Mouse (Mus musculus) kidney, postnatal 14 days (tissue): Measurements from ENCODE around the gene Rtca.

ENCODE experiments used
- DNase-seq: peaks from one replicate; pipeline ENCODE4 v3.0.0; 2022; ENCODE audit warnings: mixed read lengths

The Rtca gene

GRCm38 (mm10) chr3:116474602-116475001 lies 33.4 kb downstream of the Rtca start:
- DNase-seq = no peak

GRCm38 (mm10) chr3:116465709-116466108 lies 42.3 kb downstream of the Rtca start:
- no peak for DNase-seq

GRCm38 (mm10) chr3:116464318-116464717 lies 43.7 kb downstream of the Rtca start:
- DNase-seq = no peak

GRCm38 (mm10) chr3:116461053-116461452 lies 47.0 kb downstream of the Rtca start:
- DNase-seq = no peak

GRCm38 (mm10) chr3:116454529-116454928 lies 53.5 kb downstream of the Rtca start:
- DNase-seq = no peak

GRCm38 (mm10) chr3:116450741-116451140 lies 57.3 kb downstream of the Rtca start:
- DNase-seq = no peak

- DNase-seq = no peak
Measured at GRCm38 (mm10) chr3:116444327-116444726, 63.7 kb downstream of the Rtca start.

- DNase-seq = no peak
Measured at GRCm38 (mm10) chr3:116442788-116443187, 65.2 kb downstream of the Rtca start.

- no peak for DNase-seq
Measured at GRCm38 (mm10) chr3:116441518-116442205, 66.3 kb downstream of the Rtca start.

GRCm38 (mm10) chr3:116440066-116440997 lies 67.7 kb downstream of the Rtca start:
- DNase-seq = no peak
